9 mouse cellular contexts compared by ENCODE assay signal in the genomic region with DNA sequence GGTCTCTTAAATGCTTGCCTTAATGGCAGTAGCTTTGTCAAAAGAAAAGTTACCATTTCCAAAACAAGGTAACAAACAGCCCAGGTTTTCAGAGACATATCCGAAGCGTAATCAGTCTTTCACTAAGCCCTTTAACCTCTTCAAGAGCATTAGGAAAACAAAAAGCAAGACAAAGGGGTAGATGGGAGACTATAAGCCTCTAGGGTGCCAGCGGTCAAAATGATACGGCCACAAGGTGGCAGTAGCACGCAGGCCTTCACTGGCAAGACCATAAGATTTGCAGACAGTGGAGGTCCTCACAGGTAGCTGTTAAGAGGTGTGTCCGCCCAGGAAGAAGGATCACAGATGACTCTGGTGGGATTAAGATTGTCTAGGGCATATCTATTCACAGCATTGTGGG.
DNase-seq lines count a peak whose midpoint lies in the region; TF ChIP-seq lines count a peak whose summit lies in the region.
"Had no signal": no experiment of that assay in that cellular context is flagged by ENCODE, and none has a peak within 500 bp of the region (broad histone marks: within the 10 kb centered on the region; RNA-seq: fewer than 3 reads in every experiment).

No protein-coding gene starts in this region.

- H3K4me3 ChIP-seq in gastrocnemius, adult 2 months, result no peak overlapping the region
- H3K4me3 ChIP-seq: heart, embryonic 13.5 days had no signal

- intact Hi-C loops in gastrocnemius, adult 2 months (cut with DNase I), result no loop called here
- intact Hi-C loops in gastrocnemius, postnatal 36 days (cut with DNase I), result no loop called here
- intact Hi-C loops in left cerebral cortex, postnatal 10 days (cut with DNase I), result loop anchor here (5.0 to 10.0 kb wide), 2 partner anchors 109 to 192 kb away; no protein-coding TSS in a partner anchor

- peak; percentile 44 for TF ChIP-seq CTCF in gastrocnemius, adult 2 months (IDR thresholded peaks at IDR 0.05)

- DNase-seq in gastrocnemius, adult 2 months, result no peak
- DNase-seq in gastrocnemius, postnatal 36 days, result no peak
- DNase-seq in urinary bladder, postnatal 25 days (ENCODE audit: low spot score), result peak; percentile 2
- DNase-seq in urinary bladder, postnatal 36 days (ENCODE audit: low spot score in 2 of 2), result no peak
- peak; percentile 10 to 88 for DNase-seq in frontal cortex, adult 2 months (ENCODE audit: extremely low spot score in 1 of 2, low spot score in 1 of 2)
- DNase-seq in left cerebral cortex, postnatal 10 days (ENCODE audit: extremely low spot score in 1 of 2, low spot score in 2 of 2), result peak; percentile 18 to 47
- DNase-seq in right cerebral cortex, postnatal 10 days (ENCODE audit: low spot score in 2 of 2), result peak; percentile 49 to 77
- DNase-seq in thymus, postnatal 0 days (ENCODE audit: low spot score), result no peak

- no peak overlapping the region for H3K27ac ChIP-seq in gastrocnemius, adult 2 months
- H3K27ac ChIP-seq: heart, embryonic 13.5 days had no signal

Comparison
In these comparisons a context has a peak if more than half of its experiments do, and no peak if none do; other contexts are left out.
1. DNase-seq: peak in urinary bladder, postnatal 25 days (single experiment), frontal cortex, adult 2 months (2 of 2), left cerebral cortex, postnatal 10 days (2 of 2) and right cerebral cortex, postnatal 10 days (2 of 2); none in gastrocnemius, adult 2 months (single experiment), gastrocnemius, postnatal 36 days (0 of 2), urinary bladder, postnatal 36 days (0 of 2) and thymus, postnatal 0 days (single experiment).